Mouse (Mus musculus): ENCODE results near the gene Elobl.

Elobl gene

GRCm38 (mm10) chr11:88934089-88935000 lies 32.4 kb downstream of the Elobl start:
- in situ Hi-C loops (cut with MboI) = no loop called here

GRCm38 (mm10) chr11:88933030-88933429 lies 33.7 kb downstream of the Elobl start:
- in situ Hi-C loops (cut with MboI) = no loop called here

- in situ Hi-C loops (cut with MboI) = no loop called here
Measured at GRCm38 (mm10) chr11:88931692-88932530, 34.8 kb downstream of the Elobl start.

- in situ Hi-C loops (cut with MboI) = no loop called here
Measured at GRCm38 (mm10) chr11:88926566-88926965, 40.2 kb downstream of the Elobl start.

Data from mature B cell (primary cell).